Mouse (Mus musculus) limb, embryonic 10.5 days (tissue): ENCODE measurements around the gene Prodh2. TPM values are rescaled to one million over a fixed set of nuclear protein-coding genes. Genes with fewer than 3 reads are reported as not detected.
"Not testable (repeated sequence)": the region's sequence is repeated elsewhere in the genome, so short reads cannot be mapped to it uniquely, and the experiment has no call there.

Source experiments
- DNase-seq: peaks from one replicate; pipeline ENCODE4 v3.0.0-alpha.2; 2017; ENCODE audit warnings: low spot score
- H3K27ac ChIP-seq: fragments of 300-500 bp; sonication (generic); 2 replicates; pipeline ENCODE4 v1.5.1; 2016; ENCODE audit warnings: mild to moderate bottlenecking
- H3K27me3 ChIP-seq: fragments of 300-500 bp; sonication (generic); 2 replicates; pipeline ENCODE4 v1.6.1; 2016; ENCODE audit warnings: low read depth, mild to moderate bottlenecking; ENCODE audit not compliant: poor library complexity, severe bottlenecking
- H3K36me3 ChIP-seq: fragments of 300-500 bp; sonication (generic); 2 replicates; pipeline ENCODE4 v1.6.1; 2016; ENCODE audit warnings: mild to moderate bottlenecking, moderate library complexity
- H3K4me1 ChIP-seq: fragments of 300-500 bp; sonication (generic); 2 replicates; pipeline ENCODE4 v1.6.1; 2016
- H3K4me3 ChIP-seq: fragments of 300-500 bp; sonication (generic); 2 replicates; pipeline ENCODE4 v1.5.1; 2016; ENCODE audit warnings: mild to moderate bottlenecking, moderate library complexity
- H3K9me3 ChIP-seq: fragments of 300-500 bp; sonication (generic); replicated peaks from 2 replicates; pipeline ENCODE4 v1.6.1; 2016; ENCODE audit warnings: mild to moderate bottlenecking
- WGBS: fragments of 180-500 bp; shearing (Covaris S2); methylation state at CpG from one replicate; pipeline ENCODE4 v1.1.7; 2016; 5-methylcytosine and 5-hydroxymethylcytosine counted together
- polyA plus RNA-seq: library from polyadenylated mRNA; unstranded; fragments of >200 nt; fragmentation: Nextera tagmentation; extraction: Ambion mirVana; gene quantifications from 2 replicates; pipeline ENCODE4 v1.2.1, GENCODE M21; 2016

The Prodh2 gene
- polyA plus RNA-seq, 1 experiment from 2014 or later, result not detected

GRCm38 (mm10) chr7:30501159-30501558 is 7.7 kb downstream of the Prodh2 start:
- WGBS, result 80% methylated on average over 5 of the region's 5 CpGs
- not testable (repeated sequence) for H3K4me1 ChIP-seq, H3K9me3 ChIP-seq, H3K27ac ChIP-seq, H3K27me3 ChIP-seq, H3K4me3 ChIP-seq, DNase-seq, H3K36me3 ChIP-seq

- Histone ChIP-seq H3K36me3 (no peaks in the 10 kb centered on the region), H3K9me3 (no peaks in the 10 kb centered on the region), H3K27me3 (no peaks in the 10 kb centered on the region), H3K4me1 (no peaks in the 10 kb centered on the region), H3K27ac (no peak overlapping the region), H3K4me3 (no peak overlapping the region)
- no peak for DNase-seq
- WGBS, result 84% methylated on average over 4 of the region's 4 CpGs
Measured at GRCm38 (mm10) chr7:30508061-30508460, 14.6 kb downstream of the Prodh2 start.

GRCm38 (mm10) chr7:30515003-30515760 is 21.8 kb downstream of the Prodh2 start:
- H3K36me3 ChIP-seq, result no peaks in the 10 kb centered on the region
- no peaks in the 10 kb centered on the region for H3K4me1 ChIP-seq
- WGBS, result 53% methylated on average over 24 of the region's 24 CpGs
- no peaks in the 10 kb centered on the region for H3K9me3 ChIP-seq
- H3K27ac ChIP-seq, result no peak overlapping the region
- no peak for DNase-seq
- no peak overlapping the region for H3K4me3 ChIP-seq
- peaks cover 13% of the 10 kb centered on the region; the same call in 1 of the 2 replicates for H3K27me3 ChIP-seq

- 0 out of 2 replicates have a peak, but pooled peaks cover 4% of the 10 kb centered on the region for H3K4me1 ChIP-seq
- WGBS, result 41% methylated on average over 8 of the region's 8 CpGs
- no peaks in the 10 kb centered on the region for H3K9me3 ChIP-seq
- no peak overlapping the region for H3K4me3 ChIP-seq
- no peak overlapping the region for H3K27ac ChIP-seq
- peaks cover 8% of the 10 kb centered on the region for H3K36me3 ChIP-seq
- peaks cover 16% of the 10 kb centered on the region; the same call in 1 of the 2 replicates for H3K27me3 ChIP-seq
- DNase-seq, result no peak
Measured at GRCm38 (mm10) chr7:30518325-30518724, 24.9 kb downstream of the Prodh2 start.

GRCm38 (mm10) chr7:30520396-30520795 is 27.0 kb downstream of the Prodh2 start:
- no peak overlapping the region for H3K27ac ChIP-seq
- WGBS, result 86% methylated on average over 4 of the region's 4 CpGs
- no peaks in the 10 kb centered on the region for H3K9me3 ChIP-seq
- DNase-seq, result no peak
- no peak overlapping the region for H3K4me3 ChIP-seq
- 0 out of 2 replicates have a peak, but pooled peaks cover 4% of the 10 kb centered on the region for H3K4me1 ChIP-seq
- peaks cover 12% of the 10 kb centered on the region; the same call in 1 of the 2 replicates for H3K27me3 ChIP-seq
- H3K36me3 ChIP-seq, result peaks cover 29% of the 10 kb centered on the region

- peaks cover 33% of the 10 kb centered on the region for H3K36me3 ChIP-seq
- H3K4me3 ChIP-seq, result no peak overlapping the region
- peaks cover 7% of the 10 kb centered on the region; the same call in 1 of the 2 replicates for H3K27me3 ChIP-seq
- no peak overlapping the region for H3K27ac ChIP-seq
- DNase-seq, result no peak
- H3K9me3 ChIP-seq, result no peaks in the 10 kb centered on the region
- WGBS, result 83% methylated on average over 5 of the region's 5 CpGs
- peaks cover 5% of the 10 kb centered on the region for H3K4me1 ChIP-seq
Measured at GRCm38 (mm10) chr7:30520856-30521255, 27.4 kb downstream of the Prodh2 start.

GRCm38 (mm10) chr7:30522871-30523270 is 29.4 kb downstream of the Prodh2 start:
- peaks cover 54% of the 10 kb centered on the region for H3K36me3 ChIP-seq
- 77% methylated on average over 10 of the region's 10 CpGs for WGBS

GRCm38 (mm10) chr7:30524487-30524886 is 31.1 kb downstream of the Prodh2 start:
- Histone ChIP-seq H3K9me3 (no peaks in the 10 kb centered on the region), H3K4me3 (no peak overlapping the region), H3K4me1 (peaks cover 17% of the 10 kb centered on the region), H3K27me3 (peaks cover 10% of the 10 kb centered on the region), H3K36me3 (peaks cover 70% of the 10 kb centered on the region), H3K27ac (no peak overlapping the region)
- WGBS, result 79% methylated on average over 6 of the region's 6 CpGs
- DNase-seq, result no peak

More at GRCm38 (mm10) chr7:30522871-30523270, 29.4 kb downstream of the Prodh2 start:
- Histone ChIP-seq H3K27me3 (peaks cover 10% of the 10 kb centered on the region), H3K4me3 (no peak overlapping the region), H3K9me3 (no peaks in the 10 kb centered on the region), H3K27ac (no peak overlapping the region), H3K4me1 (peaks cover 17% of the 10 kb centered on the region)
- DNase-seq, result peak; percentile 26

- DNase-seq, result no peak
- Histone ChIP-seq H3K4me3 (peak overlapping the region; percentile 27), H3K4me1 (peaks cover 17% of the 10 kb centered on the region), H3K27me3 (peaks cover 10% of the 10 kb centered on the region), H3K9me3 (no peaks in the 10 kb centered on the region), H3K36me3 (peaks cover 84% of the 10 kb centered on the region), H3K27ac (peak overlapping the region; percentile 72)
- 20% methylated on average over 10 of the region's 10 CpGs for WGBS
Measured at GRCm38 (mm10) chr7:30525954-30526353, 32.5 kb downstream of the Prodh2 start.

- peaks cover 16% of the 10 kb centered on the region for H3K4me1 ChIP-seq
- peak overlapping the region; percentile 27 for H3K4me3 ChIP-seq
- H3K27me3 ChIP-seq, result peaks cover 10% of the 10 kb centered on the region
- no peaks in the 10 kb centered on the region for H3K9me3 ChIP-seq
- WGBS, result 16% methylated on average over 16 of the region's 17 CpGs
- peaks cover 89% of the 10 kb centered on the region for H3K36me3 ChIP-seq
- H3K27ac ChIP-seq, result peak overlapping the region; percentile 72
- no peak for DNase-seq
Measured at GRCm38 (mm10) chr7:30526399-30526798, 33.0 kb downstream of the Prodh2 start.

GRCm38 (mm10) chr7:30526981-30527380 is 33.6 kb downstream of the Prodh2 start:
- Histone ChIP-seq H3K27me3 (peaks cover 10% of the 10 kb centered on the region), H3K36me3 (peaks cover 95% of the 10 kb centered on the region), H3K9me3 (no peaks in the 10 kb centered on the region), H3K27ac (peak overlapping the region; percentile 72; the same call in 1 of the 2 replicates), H3K4me3 (0 out of 2 replicates have a peak overlapping the region, but pooled peaks have one; percentile 27), H3K4me1 (peaks cover 13% of the 10 kb centered on the region)
- no peak for DNase-seq
- WGBS, result 72% methylated on average over 14 of the region's 14 CpGs

GRCm38 (mm10) chr7:30531291-30531815 is 37.9 kb downstream of the Prodh2 start:
- DNase-seq, result no peak
- Histone ChIP-seq H3K4me3 (no peak overlapping the region), H3K27me3 (peaks cover 17% of the 10 kb centered on the region), H3K27ac (no peak overlapping the region), H3K36me3 (peaks cover 68% of the 10 kb centered on the region), H3K9me3 (no peaks in the 10 kb centered on the region), H3K4me1 (peaks cover 34% of the 10 kb centered on the region)
- WGBS, result 85% methylated on average over 9 of the region's 9 CpGs

- no peaks in the 10 kb centered on the region for H3K9me3 ChIP-seq
- 40% methylated on average over 8 of the region's 8 CpGs for WGBS
- H3K36me3 ChIP-seq, result peaks cover 54% of the 10 kb centered on the region
- H3K4me1 ChIP-seq, result peaks cover 26% of the 10 kb centered on the region
- DNase-seq, result no peak
- peaks cover 11% of the 10 kb centered on the region for H3K27me3 ChIP-seq
- H3K27ac ChIP-seq, result no peak overlapping the region
- H3K4me3 ChIP-seq, result no peak overlapping the region; the same call in 1 of the 2 replicates
Measured at GRCm38 (mm10) chr7:30532931-30533330, 39.5 kb downstream of the Prodh2 start.
